Mouse (Mus musculus): ENCODE data around the gene Noxo1. TPM values are rescaled to one million over a fixed set of nuclear protein-coding genes. Genes with fewer than 3 reads are reported as not detected.

Noxo1 gene
- polyA plus RNA-seq, 1 experiment, result 7.3 TPM

- H3K4me3 ChIP-seq (replicated peaks; ENCODE audit: insufficient read depth, low read depth, low read length), result no peak overlapping the region
- no peak overlapping the region for H3K27ac ChIP-seq (ENCODE audit: insufficient read depth, low read length)
- DNase-seq, result no peak
- TF ChIP-seq POLR2A (IDR thresholded peaks at IDR 0.05; ENCODE audit: borderline replicate concordance, insufficient read depth, low read length) (no peak), CTCF (IDR thresholded peaks at IDR 0.05; ENCODE audit: borderline replicate concordance, insufficient read depth, low read depth, low read length) (no peak)
- no peaks in the 10 kb centered on the region for H3K4me1 ChIP-seq (ENCODE audit: control insufficient read depth, insufficient read depth, low read length)
- no peaks in the 10 kb centered on the region for H3K27me3 ChIP-seq (ENCODE audit: control insufficient read depth, insufficient read depth, low read length)
- 88% methylated on average over 4 of the region's 4 CpGs for WGBS
These were observed 42.2 kb downstream of the Noxo1 start for GRCm38 (mm10) chr17:24738238-24738637.

GRCm38 (mm10) chr17:24739926-24740325 lies 43.9 kb downstream of the Noxo1 start:
- no peaks in the 10 kb centered on the region for H3K4me1 ChIP-seq (ENCODE audit: control insufficient read depth, insufficient read depth, low read length)
- no peak for TF ChIP-seq POLR2A (IDR thresholded peaks at IDR 0.05; ENCODE audit: borderline replicate concordance, insufficient read depth, low read length)
- no peak for TF ChIP-seq CTCF (IDR thresholded peaks at IDR 0.05; ENCODE audit: borderline replicate concordance, insufficient read depth, low read depth, low read length)
- no peak overlapping the region for H3K27ac ChIP-seq (ENCODE audit: insufficient read depth, low read length)
- 86% methylated on average over 8 of the region's 8 CpGs for WGBS
- H3K4me3 ChIP-seq (replicated peaks; ENCODE audit: insufficient read depth, low read depth, low read length), result no peak overlapping the region
- H3K27me3 ChIP-seq (ENCODE audit: control insufficient read depth, insufficient read depth, low read length), result no peaks in the 10 kb centered on the region
- DNase-seq, result no peak

DNA sequence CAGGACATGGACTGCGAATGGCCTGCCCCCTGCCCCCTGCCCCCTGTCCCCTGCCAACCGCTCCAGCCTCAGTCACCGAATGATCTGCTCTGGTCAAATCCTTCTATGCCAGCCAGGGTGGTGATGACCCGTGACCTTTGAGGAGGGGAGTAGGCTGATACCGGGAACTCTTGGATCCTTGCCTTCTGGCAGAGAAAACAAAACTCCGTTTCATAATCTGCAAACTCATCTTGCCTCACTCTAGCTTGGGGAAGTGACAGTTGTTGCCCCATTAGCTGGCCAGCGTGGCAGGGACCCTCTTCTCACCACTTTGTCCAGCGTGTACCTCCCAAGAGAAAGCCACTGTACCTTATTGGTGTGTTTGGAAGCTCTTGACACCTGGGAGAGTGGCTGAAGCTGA lies 46.3 kb downstream of the Noxo1 start:
- Histone ChIP-seq H3K27ac (ENCODE audit: insufficient read depth, low read length) (no peak overlapping the region), H3K4me1 (ENCODE audit: control insufficient read depth, insufficient read depth, low read length) (no peaks in the 10 kb centered on the region), H3K4me3 (replicated peaks; ENCODE audit: insufficient read depth, low read depth, low read length) (no peak overlapping the region), H3K27me3 (ENCODE audit: control insufficient read depth, insufficient read depth, low read length) (no peaks in the 10 kb centered on the region)
- 63% methylated on average over 8 of the region's 8 CpGs for WGBS
- TF ChIP-seq POLR2A (IDR thresholded peaks at IDR 0.05; ENCODE audit: borderline replicate concordance, insufficient read depth, low read length), result no peak
- TF ChIP-seq CTCF (IDR thresholded peaks at IDR 0.05; ENCODE audit: borderline replicate concordance, insufficient read depth, low read depth, low read length), result no peak
- DNase-seq, result no peak

- no peak for DNase-seq
- 72% methylated on average over 5 of the region's 5 CpGs for WGBS
- no peak for TF ChIP-seq POLR2A (IDR thresholded peaks at IDR 0.05; ENCODE audit: borderline replicate concordance, insufficient read depth, low read length)
- no peak for TF ChIP-seq CTCF (IDR thresholded peaks at IDR 0.05; ENCODE audit: borderline replicate concordance, insufficient read depth, low read depth, low read length)
- Histone ChIP-seq H3K4me1 (ENCODE audit: control insufficient read depth, insufficient read depth, low read length) (no peaks in the 10 kb centered on the region), H3K4me3 (replicated peaks; ENCODE audit: insufficient read depth, low read depth, low read length) (no peak overlapping the region), H3K27me3 (ENCODE audit: control insufficient read depth, insufficient read depth, low read length) (no peaks in the 10 kb centered on the region), H3K27ac (ENCODE audit: insufficient read depth, low read length) (no peak overlapping the region)
These were observed 47.9 kb downstream of the Noxo1 start for GRCm38 (mm10) chr17:24743896-24744295.

- 65% methylated on average over 3 of the region's 3 CpGs for WGBS
- no peak for TF ChIP-seq POLR2A (IDR thresholded peaks at IDR 0.05; ENCODE audit: borderline replicate concordance, insufficient read depth, low read length)
- TF ChIP-seq CTCF (IDR thresholded peaks at IDR 0.05; ENCODE audit: borderline replicate concordance, insufficient read depth, low read depth, low read length), result no peak
- Histone ChIP-seq H3K4me1 (ENCODE audit: control insufficient read depth, insufficient read depth, low read length) (no peaks in the 10 kb centered on the region), H3K27ac (ENCODE audit: insufficient read depth, low read length) (no peak overlapping the region), H3K27me3 (ENCODE audit: control insufficient read depth, insufficient read depth, low read length) (no peaks in the 10 kb centered on the region), H3K4me3 (replicated peaks; ENCODE audit: insufficient read depth, low read depth, low read length) (no peak overlapping the region)
- DNase-seq, result no peak
These were observed 48.3 kb downstream of the Noxo1 start for GRCm38 (mm10) chr17:24744381-24744780.

DNA sequence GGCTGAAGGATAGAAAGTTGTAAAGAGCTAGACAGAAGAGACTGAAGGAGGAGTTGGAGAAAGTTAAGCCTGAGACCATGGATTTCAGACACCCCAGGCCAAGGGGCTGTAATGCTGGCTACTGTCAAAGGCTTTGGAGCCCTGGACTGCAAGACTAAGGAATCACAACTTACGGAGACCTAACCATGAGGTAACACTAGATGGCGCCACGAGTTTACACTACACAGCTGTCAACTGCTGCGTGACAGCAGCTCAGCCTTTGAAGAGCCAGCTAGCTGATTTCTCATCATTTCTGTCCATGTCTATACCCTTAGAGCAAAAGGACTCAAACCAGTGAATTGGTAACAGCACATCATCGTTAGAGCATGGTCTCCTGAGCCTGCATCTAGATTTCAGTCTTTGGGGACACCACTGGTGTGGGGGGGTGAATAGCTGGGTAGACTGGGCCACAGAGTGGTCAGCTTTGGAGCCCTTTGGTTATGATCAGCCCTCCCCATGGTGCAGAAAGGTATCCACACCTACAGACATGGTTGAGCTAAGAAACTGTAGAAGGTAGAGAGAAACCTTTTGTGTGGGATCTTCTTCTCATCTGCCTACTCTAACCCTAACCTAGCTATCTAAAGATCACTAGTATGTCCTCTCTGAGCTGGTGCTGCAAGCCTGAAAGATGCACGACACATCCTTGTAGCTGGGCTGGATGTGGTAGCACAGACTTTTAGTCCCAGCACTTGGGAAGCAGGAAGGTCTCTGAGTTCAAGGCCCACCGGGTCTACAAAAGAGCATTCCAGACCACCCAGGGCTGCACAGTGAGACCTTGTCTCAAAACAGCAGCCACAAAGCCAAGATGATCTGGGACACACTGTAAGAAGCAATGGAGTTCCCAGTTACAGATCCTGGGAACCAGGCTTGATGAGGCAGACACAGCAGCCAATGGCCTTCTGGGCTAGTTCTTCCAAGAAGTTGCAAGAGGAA lies 49.8 kb downstream of the Noxo1 start:
- WGBS, result 17% methylated on average over 7 of the region's 7 CpGs
- H3K4me3 ChIP-seq (replicated peaks; ENCODE audit: insufficient read depth, low read depth, low read length), result no peak overlapping the region
- no peak overlapping the region for H3K27ac ChIP-seq (ENCODE audit: insufficient read depth, low read length)
- peak; percentile 64 to 70 for DNase-seq
- no peaks in the 10 kb centered on the region for H3K4me1 ChIP-seq (ENCODE audit: control insufficient read depth, insufficient read depth, low read length)
- no peaks in the 10 kb centered on the region; the same call in 1 of the 2 replicates for H3K27me3 ChIP-seq (ENCODE audit: control insufficient read depth, insufficient read depth, low read length)
- TF ChIP-seq CTCF (IDR thresholded peaks at IDR 0.05; ENCODE audit: borderline replicate concordance, insufficient read depth, low read depth, low read length), result peak; percentile 85
- no peak for TF ChIP-seq POLR2A (IDR thresholded peaks at IDR 0.05; ENCODE audit: borderline replicate concordance, insufficient read depth, low read length)

DNA sequence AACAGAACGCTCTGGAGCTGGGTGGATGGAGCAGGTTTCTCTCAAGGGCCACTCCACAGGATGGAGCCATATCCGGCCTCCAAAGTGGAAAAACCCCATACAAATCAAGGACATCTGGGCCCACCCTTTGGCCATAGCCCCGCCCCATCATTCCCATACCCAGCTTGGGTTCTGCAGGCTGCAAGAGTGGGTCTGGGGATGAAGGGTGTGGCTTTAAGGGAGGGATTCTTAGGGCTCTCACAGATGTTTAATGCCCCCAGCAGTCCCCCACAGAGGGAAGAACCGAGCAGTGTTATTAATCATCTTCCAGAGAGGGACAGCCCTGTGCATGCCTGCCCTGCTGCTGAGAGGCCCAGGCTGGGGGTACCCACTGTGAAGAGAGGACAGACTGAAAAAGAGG lies 51.0 kb downstream of the Noxo1 start:
- TF ChIP-seq CTCF (IDR thresholded peaks at IDR 0.05; ENCODE audit: borderline replicate concordance, insufficient read depth, low read depth, low read length), result no peak
- no peak for TF ChIP-seq POLR2A (IDR thresholded peaks at IDR 0.05; ENCODE audit: borderline replicate concordance, insufficient read depth, low read length)
- Histone ChIP-seq H3K4me1 (ENCODE audit: control insufficient read depth, insufficient read depth, low read length) (no peaks in the 10 kb centered on the region), H3K4me3 (replicated peaks; ENCODE audit: insufficient read depth, low read depth, low read length) (no peak overlapping the region), H3K27ac (ENCODE audit: insufficient read depth, low read length) (no peak overlapping the region), H3K27me3 (ENCODE audit: control insufficient read depth, insufficient read depth, low read length) (no peaks in the 10 kb centered on the region; the same call in 1 of the 2 replicates)
- no peak for DNase-seq
- 49% methylated on average over 4 of the region's 4 CpGs for WGBS

Other genes starting within 250 kb of the Noxo1 start
- gene E4f1, start 225.9 kb upstream of the Noxo1 start, polyA plus RNA-seq (2012; rRNA removed), result 79.4 and 80.6 TPM in 2 replicates
- 126 and 133 TPM in 2 replicates for gene Pgp, start 225.8 kb upstream of the Noxo1 start, polyA plus RNA-seq (2012; rRNA removed)
- gene Bricd5, start 222.3 kb upstream of the Noxo1 start, polyA plus RNA-seq (2012; rRNA removed), result 2.3 TPM in 2 replicates
- gene Mlst8, start 217.2 kb upstream of the Noxo1 start, polyA plus RNA-seq (2012; rRNA removed), result 55.9 and 63.5 TPM in 2 replicates
- 122 and 127 TPM in 2 replicates for gene Caskin1, start 207.6 kb upstream of the Noxo1 start, polyA plus RNA-seq (2012; rRNA removed)
- gene Traf7, start 168.3 kb upstream of the Noxo1 start, polyA plus RNA-seq (2012; rRNA removed), result 197 and 198 TPM in 2 replicates
- gene Rab26, start 162.0 kb upstream of the Noxo1 start, polyA plus RNA-seq (2012; rRNA removed), result 21.7 and 22.6 TPM in 2 replicates
- 122 and 132 TPM in 2 replicates for gene Pkd1, start 146.4 kb upstream of the Noxo1 start, polyA plus RNA-seq (2012; rRNA removed)
- 168 and 194 TPM in 2 replicates for gene Tsc2, start 63.6 kb upstream of the Noxo1 start, polyA plus RNA-seq (2012; rRNA removed)
- gene Nthl1, start 63.6 kb upstream of the Noxo1 start, polyA plus RNA-seq (2012; rRNA removed), result 9.0 TPM in 2 replicates
- gene Slc9a3r2, start 45.9 kb upstream of the Noxo1 start, polyA plus RNA-seq (2012; rRNA removed), result 140 and 146 TPM in 2 replicates
- not detected in 2 replicates for gene Npw, start 37.8 kb upstream of the Noxo1 start, polyA plus RNA-seq (2012; rRNA removed)
- 92.6 and 98.6 TPM in 2 replicates for gene Zfp598, start 26.5 kb upstream of the Noxo1 start, polyA plus RNA-seq (2012; rRNA removed)
- gene Syngr3, start 6.3 kb upstream of the Noxo1 start, polyA plus RNA-seq (2012; rRNA removed), result 130 and 132 TPM in 2 replicates
- gene Gfer, start 78 bp upstream of the Noxo1 start, polyA plus RNA-seq (2012; rRNA removed), result 26.7 and 30.9 TPM in 2 replicates
- 60.6 and 62.4 TPM in 2 replicates for gene Tbl3, start 11.4 kb downstream of the Noxo1 start, polyA plus RNA-seq (2012; rRNA removed)
- gene Rnf151, start 21.8 kb downstream of the Noxo1 start, polyA plus RNA-seq (2012; rRNA removed), result 0.18 and 0.57 TPM in 2 replicates
- gene Rps2, start 21.9 kb downstream of the Noxo1 start, polyA plus RNA-seq (2012; rRNA removed), result 577 and 621 TPM in 2 replicates
- gene Ndufb10, start 28.2 kb downstream of the Noxo1 start, polyA plus RNA-seq (2012; rRNA removed), result 548 and 613 TPM in 2 replicates
- gene Rpl3l, start 31.6 kb downstream of the Noxo1 start, polyA plus RNA-seq (2012; rRNA removed), result 0.67 and 0.70 TPM in 2 replicates
- 63.3 and 66.8 TPM in 2 replicates for gene Msrb1, start 40.4 kb downstream of the Noxo1 start, polyA plus RNA-seq (2012; rRNA removed)
- 0.80 and 1.0 TPM in 2 replicates for gene Hs3st6, start 56.8 kb downstream of the Noxo1 start, polyA plus RNA-seq (2012; rRNA removed)
- not detected in 2 replicates for gene Meiob, start 108.1 kb downstream of the Noxo1 start, polyA plus RNA-seq (2012; rRNA removed)
- gene Hagh, start 143.9 kb downstream of the Noxo1 start, polyA plus RNA-seq (2012; rRNA removed), result 195 and 209 TPM in 2 replicates
- gene Fahd1, start 154.1 kb downstream of the Noxo1 start, polyA plus RNA-seq (2012; rRNA removed), result 31.1 and 33.4 TPM in 2 replicates
- 0.11 and 0.27 TPM in 2 replicates for gene Igfals, start 169.8 kb downstream of the Noxo1 start, polyA plus RNA-seq (2012; rRNA removed)
- gene Nubp2, start 190.1 kb downstream of the Noxo1 start, polyA plus RNA-seq (2012; rRNA removed), result 36.4 and 39.0 TPM in 2 replicates
- gene Spsb3, start 190.4 kb downstream of the Noxo1 start, polyA plus RNA-seq (2012; rRNA removed), result 124 and 138 TPM in 2 replicates
- 57.3 and 62.7 TPM in 2 replicates for gene Eme2, start 198.9 kb downstream of the Noxo1 start, polyA plus RNA-seq (2012; rRNA removed)
- gene Mrps34, start 198.9 kb downstream of the Noxo1 start, polyA plus RNA-seq (2012; rRNA removed), result 147 and 149 TPM in 2 replicates
- gene Nme3, start 200.3 kb downstream of the Noxo1 start, polyA plus RNA-seq (2012; rRNA removed), result 99.0 and 109 TPM in 2 replicates
- gene Mapk8ip3, start 240.7 kb downstream of the Noxo1 start, polyA plus RNA-seq (2012; rRNA removed), result 358 and 363 TPM in 2 replicates